Mouse (Mus musculus) spleen, postnatal 14 days (tissue): ENCODE results near the gene Dis3l2.

Source experiments
- DNase-seq, 2 experiments: peaks; one replicate each; pipeline ENCODE4 v3.0.0; 2021 to 2022; ENCODE audit warnings: low spot score in 2 of 2

Dis3l2 gene

GRCm38 (mm10) chr1:86733160-86733821, 29.7 kb downstream of the Dis3l2 start:
- no peak for DNase-seq

GRCm38 (mm10) chr1:86736414-86736813, 32.8 kb downstream of the Dis3l2 start:
- DNase-seq, result no peak

- DNase-seq, result no peak
Observed at GRCm38 (mm10) chr1:86742896-86743295, 39.3 kb downstream of the Dis3l2 start.

- no peak for DNase-seq
Observed at GRCm38 (mm10) chr1:86747034-86747433, 43.4 kb downstream of the Dis3l2 start.

- DNase-seq, result no peak
Observed at GRCm38 (mm10) chr1:86750094-86750493, 46.5 kb downstream of the Dis3l2 start.

GRCm38 (mm10) chr1:86753416-86753815, 49.8 kb downstream of the Dis3l2 start:
- no peak for DNase-seq

- DNase-seq, result no peak
Observed at GRCm38 (mm10) chr1:86754335-86754734, 50.7 kb downstream of the Dis3l2 start.

- DNase-seq, result no peak
Observed at GRCm38 (mm10) chr1:86758091-86758490, 54.5 kb downstream of the Dis3l2 start.

GRCm38 (mm10) chr1:86762161-86762560, 58.6 kb downstream of the Dis3l2 start:
- no peak for DNase-seq

GRCm38 (mm10) chr1:86801241-86801640, 97.6 kb downstream of the Dis3l2 start:
- DNase-seq, result no peak

GRCm38 (mm10) chr1:86811756-86812155, 108.1 kb downstream of the Dis3l2 start:
- DNase-seq, result no peak

GRCm38 (mm10) chr1:86822266-86822665, 118.7 kb downstream of the Dis3l2 start:
- no peak for DNase-seq

GRCm38 (mm10) chr1:86834351-86834987, 130.9 kb downstream of the Dis3l2 start:
- no peak for DNase-seq

GRCm38 (mm10) chr1:86834988-86835387, 131.4 kb downstream of the Dis3l2 start:
- no peak for DNase-seq

GRCm38 (mm10) chr1:86850754-86851153, 147.1 kb downstream of the Dis3l2 start:
- no peak for DNase-seq

- no peak for DNase-seq
Observed at GRCm38 (mm10) chr1:86858876-86859275, 155.3 kb downstream of the Dis3l2 start.

- no peak for DNase-seq
Observed at GRCm38 (mm10) chr1:86859371-86859770, 155.8 kb downstream of the Dis3l2 start.

GRCm38 (mm10) chr1:86873745-86874144, 170.1 kb downstream of the Dis3l2 start:
- no peak for DNase-seq

- DNase-seq, result no peak
Observed at GRCm38 (mm10) chr1:86878743-86879142, 175.1 kb downstream of the Dis3l2 start.

GRCm38 (mm10) chr1:86879547-86879946, 175.9 kb downstream of the Dis3l2 start:
- DNase-seq, result no peak

- no peak for DNase-seq
Observed at GRCm38 (mm10) chr1:86887060-86887459, 183.5 kb downstream of the Dis3l2 start.

GRCm38 (mm10) chr1:86912481-86912880, 208.9 kb downstream of the Dis3l2 start:
- DNase-seq, result no peak

- no peak for DNase-seq
Observed at GRCm38 (mm10) chr1:86913896-86914295, 210.3 kb downstream of the Dis3l2 start.

GRCm38 (mm10) chr1:86914697-86915096, 211.1 kb downstream of the Dis3l2 start:
- DNase-seq, result no peak
